Mouse (Mus musculus): Measurements from ENCODE around the gene 4930402H24Rik. TPM values are rescaled to one million over a fixed set of nuclear protein-coding genes. Genes with fewer than 3 reads are reported as not detected.

4930402H24Rik gene
- polyA plus RNA-seq, 1 experiment, result 35.2 TPM

DNA sequence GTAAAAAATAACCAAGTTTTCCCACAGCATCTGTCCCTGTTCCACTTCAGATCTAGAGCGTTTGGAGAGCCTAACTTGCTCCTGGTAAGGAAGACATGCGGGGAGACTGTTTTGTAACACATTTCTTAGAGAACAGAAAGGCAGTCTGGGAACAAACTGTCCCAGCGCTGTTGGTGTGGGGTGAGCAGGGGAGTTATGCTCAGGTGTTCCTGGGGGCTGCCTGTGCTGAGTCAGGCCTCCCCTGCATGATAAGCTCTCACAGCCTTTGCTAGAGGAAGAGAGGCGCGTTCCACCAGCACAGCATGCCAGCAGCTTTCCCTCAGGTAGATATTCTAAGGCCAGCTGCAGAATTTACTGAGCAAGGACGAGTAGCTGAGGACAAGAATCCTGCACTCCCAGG is 168.2 kb downstream of the 4930402H24Rik start:
- no peak overlapping the region for H3K4me3 ChIP-seq (ENCODE audit: control insufficient read depth, insufficient read depth, low read length)
- WGBS, result 95% methylated on average over 6 of the region's 6 CpGs
- DNase-seq, result no peak
- no peaks in the 10 kb centered on the region for H3K27me3 ChIP-seq (ENCODE audit: control insufficient read depth, insufficient read depth, low read length)
- H3K27ac ChIP-seq (ENCODE audit: control insufficient read depth, insufficient read depth, low read length), result no peak overlapping the region
- H3K4me1 ChIP-seq (replicated peaks; ENCODE audit: control insufficient read depth, insufficient read depth, low read length), result no peaks in the 10 kb centered on the region
- TF ChIP-seq CTCF (IDR thresholded peaks at IDR 0.05; ENCODE audit: borderline replicate concordance, control insufficient read depth, extremely low read depth, insufficient read depth, low read length, poor library complexity) (no peak), POLR2A (IDR thresholded peaks at IDR 0.05; ENCODE audit: control insufficient read depth, extremely low read depth, insufficient read depth, low read length, poor library complexity) (no peak)
- H3K36me3 ChIP-seq (ENCODE audit: control insufficient read depth, insufficient read depth, low read length), result no peaks in the 10 kb centered on the region

- Histone ChIP-seq H3K4me3 (ENCODE audit: control insufficient read depth, insufficient read depth, low read length) (no peak overlapping the region), H3K27me3 (ENCODE audit: control insufficient read depth, insufficient read depth, low read length) (no peaks in the 10 kb centered on the region), H3K4me1 (replicated peaks; ENCODE audit: control insufficient read depth, insufficient read depth, low read length) (no peaks in the 10 kb centered on the region), H3K36me3 (ENCODE audit: control insufficient read depth, insufficient read depth, low read length) (peaks cover 6% of the 10 kb centered on the region), H3K27ac (ENCODE audit: control insufficient read depth, insufficient read depth, low read length) (no peak overlapping the region; the same call in 1 of the 2 replicates)
- TF ChIP-seq POLR2A (IDR thresholded peaks at IDR 0.05; ENCODE audit: control insufficient read depth, extremely low read depth, insufficient read depth, low read length, poor library complexity) (no peak), CTCF (IDR thresholded peaks at IDR 0.05; ENCODE audit: borderline replicate concordance, control insufficient read depth, extremely low read depth, insufficient read depth, low read length, poor library complexity) (no peak)
- 93% methylated on average over 5 of the region's 5 CpGs for WGBS
- no peak for DNase-seq
Measured at GRCm38 (mm10) chr2:130735281-130735680, 170.9 kb downstream of the 4930402H24Rik start.

DNA sequence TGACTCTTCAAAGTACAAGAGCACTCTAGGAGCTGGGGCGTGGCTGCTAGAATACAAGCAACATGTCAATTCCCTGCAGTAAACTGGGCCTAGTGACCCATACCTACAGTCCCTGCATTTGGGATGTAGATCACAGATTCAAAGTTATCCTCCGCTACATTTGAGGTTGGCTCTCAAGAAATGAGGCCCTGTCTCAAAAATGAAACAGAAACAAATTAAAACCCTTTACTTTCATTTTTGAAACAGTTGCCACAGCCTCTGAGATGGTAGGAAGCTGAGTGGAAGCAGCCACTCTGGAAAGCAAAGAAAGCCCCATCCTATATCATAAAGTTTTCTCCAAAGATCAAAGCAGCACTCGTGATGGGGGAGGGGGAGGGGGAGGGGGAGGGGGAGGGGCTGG is 172.8 kb downstream of the 4930402H24Rik start:
- DNase-seq, result no peak
- no peak overlapping the region for H3K4me3 ChIP-seq (ENCODE audit: control insufficient read depth, insufficient read depth, low read length)
- H3K27me3 ChIP-seq (ENCODE audit: control insufficient read depth, insufficient read depth, low read length), result no peaks in the 10 kb centered on the region
- peaks cover 18% of the 10 kb centered on the region for H3K36me3 ChIP-seq (ENCODE audit: control insufficient read depth, insufficient read depth, low read length)
- TF ChIP-seq CTCF (IDR thresholded peaks at IDR 0.05; ENCODE audit: borderline replicate concordance, control insufficient read depth, extremely low read depth, insufficient read depth, low read length, poor library complexity), result no peak
- no peak for TF ChIP-seq POLR2A (IDR thresholded peaks at IDR 0.05; ENCODE audit: control insufficient read depth, extremely low read depth, insufficient read depth, low read length, poor library complexity)
- no peaks in the 10 kb centered on the region for H3K4me1 ChIP-seq (replicated peaks; ENCODE audit: control insufficient read depth, insufficient read depth, low read length)
- H3K27ac ChIP-seq (ENCODE audit: control insufficient read depth, insufficient read depth, low read length), result no peak overlapping the region
- 66% methylated on average over 3 of the region's 3 CpGs for WGBS

DNA sequence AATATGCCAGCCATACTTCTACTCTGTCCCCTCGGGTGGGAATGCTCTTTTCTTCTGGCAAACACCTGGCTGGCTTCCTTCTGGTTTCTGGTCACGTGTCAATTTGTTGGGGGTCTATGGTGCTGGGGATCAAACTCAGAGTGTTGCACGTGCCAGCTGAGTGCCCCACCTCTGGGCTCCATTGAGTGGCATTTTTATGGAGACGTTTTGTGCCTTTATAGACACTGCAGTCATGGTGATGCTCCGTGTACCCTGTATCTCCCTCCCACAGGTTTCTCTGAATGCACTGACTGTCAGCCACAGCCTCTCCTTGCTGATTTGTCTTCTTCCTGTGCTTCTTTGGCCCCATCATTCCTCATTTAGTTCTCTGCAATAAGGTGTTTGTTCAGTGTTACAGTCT is 174.4 kb downstream of the 4930402H24Rik start:
- Histone ChIP-seq H3K27me3 (ENCODE audit: control insufficient read depth, insufficient read depth, low read length) (no peaks in the 10 kb centered on the region), H3K27ac (ENCODE audit: control insufficient read depth, insufficient read depth, low read length) (no peak overlapping the region), H3K36me3 (ENCODE audit: control insufficient read depth, insufficient read depth, low read length) (peaks cover 19% of the 10 kb centered on the region), H3K4me3 (ENCODE audit: control insufficient read depth, insufficient read depth, low read length) (no peak overlapping the region), H3K4me1 (replicated peaks; ENCODE audit: control insufficient read depth, insufficient read depth, low read length) (no peaks in the 10 kb centered on the region)
- WGBS, result 91% methylated on average over 5 of the region's 5 CpGs
- TF ChIP-seq POLR2A (IDR thresholded peaks at IDR 0.05; ENCODE audit: control insufficient read depth, extremely low read depth, insufficient read depth, low read length, poor library complexity), result no peak
- no peak for TF ChIP-seq CTCF (IDR thresholded peaks at IDR 0.05; ENCODE audit: borderline replicate concordance, control insufficient read depth, extremely low read depth, insufficient read depth, low read length, poor library complexity)
- DNase-seq, result no peak

GRCm38 (mm10) chr2:130730746-130731145 is 175.5 kb downstream of the 4930402H24Rik start:
- Histone ChIP-seq H3K27me3 (ENCODE audit: control insufficient read depth, insufficient read depth, low read length) (no peaks in the 10 kb centered on the region), H3K4me3 (ENCODE audit: control insufficient read depth, insufficient read depth, low read length) (no peak overlapping the region), H3K4me1 (replicated peaks; ENCODE audit: control insufficient read depth, insufficient read depth, low read length) (no peaks in the 10 kb centered on the region), H3K36me3 (ENCODE audit: control insufficient read depth, insufficient read depth, low read length) (peaks cover 22% of the 10 kb centered on the region), H3K27ac (ENCODE audit: control insufficient read depth, insufficient read depth, low read length) (no peak overlapping the region)
- TF ChIP-seq CTCF (IDR thresholded peaks at IDR 0.05; ENCODE audit: borderline replicate concordance, control insufficient read depth, extremely low read depth, insufficient read depth, low read length, poor library complexity) (no peak), POLR2A (IDR thresholded peaks at IDR 0.05; ENCODE audit: control insufficient read depth, extremely low read depth, insufficient read depth, low read length, poor library complexity) (no peak)
- 96% methylated on average over 9 of the region's 9 CpGs for WGBS
- DNase-seq, result no peak

DNA sequence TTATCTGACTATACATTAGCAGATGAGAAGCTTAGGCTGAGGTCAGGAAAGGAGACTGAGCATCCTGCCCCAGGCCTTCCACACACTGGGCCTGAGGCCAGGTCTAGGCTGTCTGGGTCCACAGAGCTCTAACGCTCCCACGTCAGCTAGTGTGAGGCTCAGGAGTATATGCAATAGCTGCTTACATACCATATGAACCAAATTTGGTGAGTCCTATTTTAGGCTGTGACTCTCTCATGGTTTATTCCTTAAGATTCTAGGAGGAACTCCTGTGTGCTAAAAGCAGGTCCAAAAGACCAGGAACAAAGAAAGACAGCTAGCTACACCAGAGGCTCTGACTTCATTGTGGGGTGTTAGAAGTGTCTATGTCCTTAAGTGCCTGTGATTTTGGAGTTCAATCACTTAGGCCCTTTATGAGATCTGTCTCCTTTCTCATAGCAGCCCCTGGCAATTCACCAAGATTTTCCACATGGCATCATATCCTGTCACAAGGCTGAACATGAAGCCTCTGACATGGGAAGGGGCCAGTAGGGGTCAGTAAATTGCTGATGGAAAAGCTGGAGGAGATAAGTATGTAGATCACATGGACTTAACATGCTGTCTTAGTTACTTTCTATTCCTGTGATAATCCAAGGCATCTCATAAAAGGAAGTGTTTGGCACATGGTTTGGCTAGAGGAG is 177.2 kb downstream of the 4930402H24Rik start:
- DNase-seq, result no peak
- WGBS, result 98% methylated on average over 2 of the region's 2 CpGs
- Histone ChIP-seq H3K27ac (ENCODE audit: control insufficient read depth, insufficient read depth, low read length) (no peak overlapping the region), H3K36me3 (ENCODE audit: control insufficient read depth, insufficient read depth, low read length) (peaks cover 22% of the 10 kb centered on the region), H3K4me3 (ENCODE audit: control insufficient read depth, insufficient read depth, low read length) (no peak overlapping the region), H3K27me3 (ENCODE audit: control insufficient read depth, insufficient read depth, low read length) (no peaks in the 10 kb centered on the region), H3K4me1 (replicated peaks; ENCODE audit: control insufficient read depth, insufficient read depth, low read length) (no peaks in the 10 kb centered on the region)
- TF ChIP-seq POLR2A (IDR thresholded peaks at IDR 0.05; ENCODE audit: control insufficient read depth, extremely low read depth, insufficient read depth, low read length, poor library complexity), result no peak
- no peak for TF ChIP-seq CTCF (IDR thresholded peaks at IDR 0.05; ENCODE audit: borderline replicate concordance, control insufficient read depth, extremely low read depth, insufficient read depth, low read length, poor library complexity)
